Mouse (Mus musculus) heart, embryonic 13.5 days (tissue): ENCODE results near the gene Prdx6b. TPM values are rescaled to one million over a fixed set of nuclear protein-coding genes. Genes with fewer than 3 reads are reported as not detected.

ENCODE experiments used
- ATAC-seq: fragments of 200-750 bp; cut with Nextera tagmentation; 2 replicates; pipeline ENCODE4 v1.8.0; 2017; ENCODE audit warnings: moderate TSS enrichment; ENCODE audit not compliant: insufficient number of reproducible peaks, low FRiP score, low TSS enrichment; ENCODE audit errors: extremely low read depth
- H3K27ac ChIP-seq: fragments of 300-500 bp; sonication (generic); replicated peaks from 2 replicates; pipeline ENCODE4 v1.5.1; 2015; ENCODE audit warnings: moderate library complexity, mild to moderate bottlenecking, inconsistent platforms
- H3K27me3 ChIP-seq: fragments of 300-500 bp; sonication (generic); replicated peaks from 2 replicates; pipeline ENCODE4 v1.6.1; 2015; ENCODE audit warnings: mild to moderate bottlenecking, inconsistent platforms
- H3K36me3 ChIP-seq: fragments of 300-500 bp; sonication (generic); 2 replicates; pipeline ENCODE4 v1.6.1; 2015; ENCODE audit warnings: mild to moderate bottlenecking, inconsistent platforms
- H3K4me1 ChIP-seq: fragments of 300-500 bp; sonication (generic); 2 replicates; pipeline ENCODE4 v1.6.1; 2015; ENCODE audit warnings: inconsistent platforms
- H3K4me2 ChIP-seq: fragments of 300-500 bp; sonication (generic); 2 replicates; pipeline ENCODE4 v1.6.1; 2015; ENCODE audit warnings: inconsistent platforms, mild to moderate bottlenecking, moderate library complexity
- H3K4me3 ChIP-seq: fragments of 300-500 bp; sonication (generic); 2 replicates; pipeline ENCODE4 v1.5.1; 2015; ENCODE audit warnings: moderate library complexity, mild to moderate bottlenecking, inconsistent platforms
- H3K9ac ChIP-seq: fragments of 300-500 bp; sonication (generic); 2 replicates; pipeline ENCODE4 v1.6.1; 2015; ENCODE audit warnings: inconsistent platforms, mild to moderate bottlenecking, moderate library complexity
- H3K9me3 ChIP-seq: fragments of 300-500 bp; sonication (generic); 2 replicates; pipeline ENCODE4 v1.6.1; 2016; ENCODE audit warnings: inconsistent platforms
- WGBS: fragments of 180-500 bp; shearing (Covaris S2); methylation state at CpG from one replicate; pipeline ENCODE4 v1.1.7; 2015; ENCODE audit warnings: mixed read lengths; 5-methylcytosine and 5-hydroxymethylcytosine counted together
- polyA plus RNA-seq: library from polyadenylated mRNA; unstranded; fragments of >200 nt; fragmentation: Nextera tagmentation; extraction: Ambion mirVana; gene quantifications from 2 replicates; pipeline ENCODE4 v1.2.1, GENCODE M21; 2015

The Prdx6b gene
- polyA plus RNA-seq, 1 experiment from 2014 or later: not detected

GRCm38 (mm10) chr2:80327272-80327671 lies 35.0 kb downstream of the Prdx6b start:
- Histone ChIP-seq H3K4me3 (no peak overlapping the region), H3K9ac (no peak overlapping the region), H3K4me1 (no peaks in the 10 kb centered on the region), H3K27me3 (no peaks in the 10 kb centered on the region), H3K27ac (no peak overlapping the region), H3K4me2 (no peak overlapping the region), H3K9me3 (no peaks in the 10 kb centered on the region), H3K36me3 (peaks cover 72% of the 10 kb centered on the region)
- WGBS: 89% methylated on average over 6 of the region's 6 CpGs
- ATAC-seq: no peak

- no peak overlapping the region for H3K4me2 ChIP-seq
- no peaks in the 10 kb centered on the region for H3K27me3 ChIP-seq
- ATAC-seq: no peak
- no peak overlapping the region for H3K9ac ChIP-seq
- no peaks in the 10 kb centered on the region for H3K4me1 ChIP-seq
- H3K9me3 ChIP-seq: no peaks in the 10 kb centered on the region
- no peak overlapping the region for H3K4me3 ChIP-seq
- 85% methylated on average over 7 of the region's 7 CpGs for WGBS
- H3K36me3 ChIP-seq: peaks cover 68% of the 10 kb centered on the region
- H3K27ac ChIP-seq: no peak overlapping the region
Measured at GRCm38 (mm10) chr2:80328961-80329653, 36.8 kb downstream of the Prdx6b start.

GRCm38 (mm10) chr2:80340537-80340936 lies 48.3 kb downstream of the Prdx6b start:
- H3K27ac ChIP-seq: no peak overlapping the region
- 94% methylated on average over 9 of the region's 9 CpGs for WGBS
- H3K36me3 ChIP-seq: peaks cover 89% of the 10 kb centered on the region
- H3K4me2 ChIP-seq: no peak overlapping the region
- ATAC-seq: no peak
- H3K27me3 ChIP-seq: no peaks in the 10 kb centered on the region
- H3K9ac ChIP-seq: no peak overlapping the region
- H3K4me3 ChIP-seq: no peak overlapping the region
- H3K9me3 ChIP-seq: no peaks in the 10 kb centered on the region
- H3K4me1 ChIP-seq: no peaks in the 10 kb centered on the region

Other genes with a start within 250 kb of the Prdx6b start
- 33.5 and 35.1 TPM in 2 replicates for gene Pde1a, start 163.0 kb upstream of the Prdx6b start, polyA plus RNA-seq
- 48.3 and 50.6 TPM in 2 replicates for gene Dnajc10, start 23.0 kb downstream of the Prdx6b start, polyA plus RNA-seq
- gene Frzb, start 155.2 kb downstream of the Prdx6b start, polyA plus RNA-seq: 6.4 and 7.5 TPM in 2 replicates